Mouse (Mus musculus): Measurements from ENCODE around the gene Hspbap1.

GRCm38 (mm10) chr16:35755502-35756334 lies 14.5 kb upstream of the Hspbap1 start:
- TF ChIP-seq GATA1 (IDR thresholded peaks at IDR 0.05; ENCODE audit: low read length) (no peak), TAL1 (IDR thresholded peaks at IDR 0.05; ENCODE audit: low read length) (no peak)

All from erythroblast, embryonic 14.5 days (primary cell).